Mouse (Mus musculus): ENCODE results near the gene Zscan20. TPM values are rescaled to one million over a fixed set of nuclear protein-coding genes. Genes with fewer than 3 reads are reported as not detected.

Gene Zscan20
- polyA plus RNA-seq (2014; fragmentation: Illumina TruSeq; extraction: RNeasy Lipid Tissue Mini Kit (QIAGEN cat#74804); ENCODE audit: low replicate concordance), result 1.1 TPM

GRCm38 (mm10) chr4:128609925-128610402 is at the start of gene Zscan20:
Gene Zscan20 (minus strand): TSS chr4:128610098.

GRCm38 (mm10) chr4:128654505-128655381 is 44.8 kb upstream of the Zscan20 start, which contains the start of gene Phc2:
Gene Phc2 (plus strand): TSS chr4:128654702.

GRCm38 (mm10) chr4:128618246-128618911 is 8.5 kb upstream of the Zscan20 start, which contains the start of gene Tlr12:
Gene Tlr12 (minus strand): TSS chr4:128618619.

Other genes with a start within 250 kb of the Zscan20 start
- gene Tlr12, start 8.5 kb upstream of the Zscan20 start, polyA plus RNA-seq (2014; fragmentation: Illumina TruSeq; extraction: RNeasy Lipid Tissue Mini Kit (QIAGEN cat#74804); ENCODE audit: low replicate concordance), result not detected
- gene Phc2, start 44.6 kb upstream of the Zscan20 start, polyA plus RNA-seq (2014; fragmentation: Illumina TruSeq; extraction: RNeasy Lipid Tissue Mini Kit (QIAGEN cat#74804); ENCODE audit: low replicate concordance), result not detected
- not detected for gene A3galt2, start 145.3 kb upstream of the Zscan20 start, polyA plus RNA-seq (2014; fragmentation: Illumina TruSeq; extraction: RNeasy Lipid Tissue Mini Kit (QIAGEN cat#74804); ENCODE audit: low replicate concordance)
- gene Zfp362, start 195.9 kb upstream of the Zscan20 start, polyA plus RNA-seq (2014; fragmentation: Illumina TruSeq; extraction: RNeasy Lipid Tissue Mini Kit (QIAGEN cat#74804); ENCODE audit: low replicate concordance), result 2.9 TPM

Measured in small intestine, adult 10 weeks (tissue).